Mouse (Mus musculus): ENCODE measurements at regions not wholly inside any gene's neighbourhood (a gene's known extent, or its start where the extent isn't known, plus 50 kb on each side); places are given as distances from the start of the nearest gene placed in this dataset.

DNA sequence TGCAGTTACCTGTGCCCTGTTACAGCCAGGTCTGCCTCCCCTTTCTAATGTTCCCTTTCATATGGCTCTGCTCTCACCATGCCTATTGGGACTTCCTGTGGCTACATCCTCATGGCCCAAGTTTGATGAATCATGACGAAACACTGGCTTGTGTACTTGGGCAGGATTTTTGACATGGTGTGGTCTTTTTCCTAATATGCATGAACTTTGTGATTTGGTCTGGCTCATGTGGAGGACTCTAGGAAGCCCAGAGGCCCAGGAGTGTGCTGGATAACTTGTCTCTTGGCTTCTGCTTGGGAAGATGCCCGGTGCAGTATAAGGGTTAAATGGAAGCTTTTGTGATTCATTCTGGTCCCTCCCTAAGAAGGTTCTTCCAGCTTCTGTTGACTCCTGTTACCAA, 184.0 kb upstream of the Bcl6 start:
- no peak for TF ChIP-seq CTCF (IDR thresholded peaks at IDR 0.05; ENCODE audit: low read depth)
- no peak for TF ChIP-seq EP300 (optimal IDR thresholded peaks at IDR 0.05)

All from stomach, postnatal 0 days (tissue).